Mouse (Mus musculus) E14TG2a.4 (cell line): ENCODE measurements around the gene Tldc2.

Source experiments
- H3K27me3 ChIP-seq: 2 replicates; pipeline ENCODE4 v1.6.1; 2014; ENCODE audit warnings: low read length, control low read depth; ENCODE audit not compliant: insufficient read depth
- H3K36me3 ChIP-seq: 2 replicates; pipeline ENCODE4 v1.6.1; 2014; ENCODE audit warnings: low read length, control low read depth; ENCODE audit not compliant: insufficient read depth
- H3K4me1 ChIP-seq: replicated peaks from 2 replicates; pipeline ENCODE4 v1.6.1; 2014; ENCODE audit warnings: low read depth, low read length, control low read depth
- H3K4me3 ChIP-seq: replicated peaks from 2 replicates; pipeline ENCODE4 v1.5.1; 2014; ENCODE audit warnings: mild to moderate bottlenecking, low read length
- H3K9me3 ChIP-seq: 2 replicates; pipeline ENCODE4 v1.6.1; 2014; ENCODE audit warnings: low read length, control low read depth
- CTCF ChIP-seq: conservative IDR thresholded peaks from 2 replicates; pipeline ENCODE4 v1.5.1; 2014; ENCODE audit warnings: low read length
- NANOG ChIP-seq: IDR thresholded peaks from 2 replicates; pipeline ENCODE4 v1.6.1; 2014; ENCODE audit warnings: borderline replicate concordance, low read length, mixed read lengths
- POU5F1 ChIP-seq: IDR thresholded peaks from 2 replicates; pipeline ENCODE4 v1.6.1; 2014; ENCODE audit warnings: low read length, borderline replicate concordance

Gene Tldc2

GRCm38 (mm10) chr2:157064978-157065878 lies 21.6 kb upstream of the Tldc2 start:
- H3K4me3 ChIP-seq = no peak overlapping the region
- H3K36me3 ChIP-seq = no peaks in the 10 kb centered on the region
- TF ChIP-seq CTCF (no peak), NANOG (no peak), POU5F1 (no peak)
- no peaks in the 10 kb centered on the region for H3K9me3 ChIP-seq
- no peaks in the 10 kb centered on the region; the same call in 1 of the 2 replicates for H3K27me3 ChIP-seq
- peaks cover 33% of the 10 kb centered on the region for H3K4me1 ChIP-seq

DNA sequence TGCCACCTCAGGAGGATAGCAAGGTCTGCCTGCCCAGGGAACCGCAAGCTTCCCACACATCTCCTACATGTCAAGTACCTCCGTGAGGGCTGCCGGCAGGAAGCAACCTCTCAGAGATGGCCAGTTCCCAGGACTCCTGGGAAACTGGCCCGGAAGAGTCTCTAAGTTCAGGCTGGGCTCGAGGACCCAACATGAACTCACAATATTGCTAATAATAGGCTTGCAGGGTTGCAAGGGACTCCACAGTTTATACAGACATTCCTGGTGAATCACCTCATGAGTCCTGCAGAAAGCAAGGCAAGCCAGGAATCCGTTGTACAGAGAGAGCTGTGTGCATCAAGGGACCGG lies 21.0 kb upstream of the Tldc2 start:
- H3K9me3 ChIP-seq = no peaks in the 10 kb centered on the region
- H3K4me1 ChIP-seq = peaks cover 27% of the 10 kb centered on the region
- no peak overlapping the region for H3K4me3 ChIP-seq
- no peaks in the 10 kb centered on the region for H3K36me3 ChIP-seq
- no peaks in the 10 kb centered on the region; the same call in 1 of the 2 replicates for H3K27me3 ChIP-seq
- TF ChIP-seq POU5F1 (no peak), NANOG (no peak), CTCF (no peak)

DNA sequence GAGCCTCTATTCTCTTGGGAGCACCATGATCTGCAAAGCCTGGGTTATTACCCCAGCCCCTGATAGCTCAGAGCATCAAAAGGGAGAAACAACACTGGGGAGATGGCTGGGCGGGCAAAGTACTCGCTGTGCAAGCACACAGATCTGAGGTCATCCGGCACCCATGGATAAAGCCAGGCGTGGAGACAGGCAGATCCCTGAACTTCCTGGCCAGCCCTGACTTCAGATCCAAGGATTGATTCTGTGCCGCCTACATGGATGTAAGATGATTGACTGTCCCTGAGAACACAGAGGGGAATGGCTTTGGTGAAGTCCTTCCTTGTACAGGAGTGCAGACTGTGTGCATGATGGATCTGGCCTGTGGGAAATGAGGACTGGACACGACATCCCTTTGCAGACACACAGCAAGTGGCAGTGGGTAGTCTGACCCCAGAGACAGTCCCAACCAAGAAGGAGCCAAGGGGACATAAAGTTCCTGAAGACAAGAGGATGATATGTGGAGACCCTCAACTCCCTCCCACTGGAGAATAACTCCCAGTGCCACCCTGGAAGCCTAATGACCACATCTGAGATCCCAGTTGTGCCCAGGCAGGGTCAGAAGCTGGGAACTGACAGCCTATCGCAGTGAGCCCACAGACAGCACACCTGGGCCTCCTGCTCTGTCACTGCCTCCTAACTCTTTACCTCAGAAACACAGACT lies 20.0 kb upstream of the Tldc2 start:
- TF ChIP-seq CTCF (no peak), POU5F1 (no peak)
- Histone ChIP-seq H3K4me3 (no peak overlapping the region), H3K4me1 (peaks cover 27% of the 10 kb centered on the region), H3K9me3 (no peaks in the 10 kb centered on the region), H3K36me3 (no peaks in the 10 kb centered on the region), H3K27me3 (peaks cover 3% of the 10 kb centered on the region; the same call in 1 of the 2 replicates)

GRCm38 (mm10) chr2:157068701-157069354 lies 18.0 kb upstream of the Tldc2 start:
- no peaks in the 10 kb centered on the region for H3K36me3 ChIP-seq
- H3K4me1 ChIP-seq = peaks cover 26% of the 10 kb centered on the region
- no peak overlapping the region for H3K4me3 ChIP-seq
- H3K9me3 ChIP-seq = no peaks in the 10 kb centered on the region
- TF ChIP-seq POU5F1 = no peak
- TF ChIP-seq CTCF = no peak
- no peak for TF ChIP-seq NANOG
- H3K27me3 ChIP-seq = peaks cover 3% of the 10 kb centered on the region; the same call in 1 of the 2 replicates

DNA sequence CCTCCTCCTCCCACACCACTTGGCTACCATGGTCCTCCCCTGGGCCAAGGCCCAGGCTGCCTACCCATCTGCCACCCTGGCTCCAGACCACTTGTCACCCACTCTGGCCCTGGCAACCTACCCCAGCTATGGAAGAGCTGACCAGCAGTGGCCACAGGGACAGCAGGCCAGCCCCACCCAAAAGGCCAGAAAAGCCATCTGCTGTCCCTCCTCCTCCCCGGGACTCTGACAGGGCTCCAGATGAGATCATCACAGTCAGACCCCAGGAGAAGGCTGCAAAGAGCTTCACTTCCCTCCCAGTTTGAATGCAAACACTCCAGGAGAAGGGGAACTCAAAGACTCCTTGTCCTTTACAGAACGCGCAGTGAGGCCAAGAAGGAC lies 17.5 kb upstream of the Tldc2 start:
- H3K36me3 ChIP-seq = no peaks in the 10 kb centered on the region
- H3K27me3 ChIP-seq = peaks cover 3% of the 10 kb centered on the region; the same call in 1 of the 2 replicates
- H3K9me3 ChIP-seq = no peaks in the 10 kb centered on the region
- TF ChIP-seq CTCF (no peak), POU5F1 (no peak), NANOG (no peak)
- peaks cover 26% of the 10 kb centered on the region for H3K4me1 ChIP-seq
- H3K4me3 ChIP-seq = no peak overlapping the region

GRCm38 (mm10) chr2:157069755-157070315 lies 17.0 kb upstream of the Tldc2 start:
- no peak for TF ChIP-seq NANOG
- TF ChIP-seq CTCF = no peak
- no peak for TF ChIP-seq POU5F1
- Histone ChIP-seq H3K9me3 (no peaks in the 10 kb centered on the region), H3K4me1 (peaks cover 28% of the 10 kb centered on the region), H3K4me3 (no peak overlapping the region), H3K36me3 (no peaks in the 10 kb centered on the region), H3K27me3 (peaks cover 3% of the 10 kb centered on the region; the same call in 1 of the 2 replicates)

GRCm38 (mm10) chr2:157070365-157070764 lies 16.5 kb upstream of the Tldc2 start:
- H3K27me3 ChIP-seq = peaks cover 5% of the 10 kb centered on the region; the same call in 1 of the 2 replicates
- H3K9me3 ChIP-seq = no peaks in the 10 kb centered on the region
- H3K4me1 ChIP-seq = peaks cover 25% of the 10 kb centered on the region
- no peak for TF ChIP-seq NANOG
- no peak for TF ChIP-seq CTCF
- TF ChIP-seq POU5F1 = no peak
- no peaks in the 10 kb centered on the region for H3K36me3 ChIP-seq
- no peak overlapping the region for H3K4me3 ChIP-seq

GRCm38 (mm10) chr2:157071556-157071955 lies 15.3 kb upstream of the Tldc2 start:
- Histone ChIP-seq H3K4me3 (no peak overlapping the region), H3K4me1 (peaks cover 20% of the 10 kb centered on the region), H3K36me3 (no peaks in the 10 kb centered on the region), H3K27me3 (peaks cover 16% of the 10 kb centered on the region), H3K9me3 (no peaks in the 10 kb centered on the region)
- no peak for TF ChIP-seq POU5F1
- TF ChIP-seq CTCF = no peak
- TF ChIP-seq NANOG = no peak
